Mouse (Mus musculus) megakaryocyte, embryonic 14.5 days (primary cell): ENCODE data around the gene Npas2. TPM values are rescaled to one million over a fixed set of nuclear protein-coding genes. Genes with fewer than 3 reads are reported as not detected.

Experiments
- H3K27me3 ChIP-seq: replicated peaks from 2 replicates; pipeline ENCODE3; 2012; ENCODE audit warnings: inconsistent platforms
- H3K36me3 ChIP-seq: replicated peaks from 2 replicates; pipeline ENCODE3; 2012; ENCODE audit warnings: low read length, inconsistent platforms, mixed read lengths
- H3K4me1 ChIP-seq: 2 replicates; pipeline ENCODE4 v1.6.1; 2012; ENCODE audit warnings: inconsistent platforms
- H3K4me3 ChIP-seq: replicated peaks from 2 replicates; pipeline ENCODE3; 2012; ENCODE audit warnings: moderate library complexity, mild to moderate bottlenecking, inconsistent platforms
- H3K9me3 ChIP-seq: 2 replicates; pipeline ENCODE4 v1.6.1; 2012; ENCODE audit warnings: inconsistent platforms
- FLI1 ChIP-seq: IDR thresholded peaks from 2 replicates; pipeline ENCODE4 v1.6.1; 2012; ENCODE audit warnings: low read length, inconsistent platforms, mixed read lengths
- GATA1 ChIP-seq: IDR thresholded peaks from 3 replicates; pipeline ENCODE4 v1.6.1; 2012; ENCODE audit warnings: mixed read lengths, low read length, inconsistent platforms, borderline replicate concordance
- polyA plus RNA-seq: library from polyadenylated mRNA; stranded (reverse); fragments of >175 nt; gene quantifications from 2 replicates; pipeline ENCODE4 v1.2.3, GENCODE M21; 2012; ENCODE audit warnings: low replicate concordance; ENCODE audit not compliant: insufficient read depth

Gene Npas2
- polyA plus RNA-seq, 1 experiment = 5.8 TPM

GRCm38 (mm10) chr1:39318870-39319269 lies 125.3 kb downstream of the Npas2 start:
- Histone ChIP-seq H3K4me3 (no peak overlapping the region), H3K36me3 (peaks cover 14% of the 10 kb centered on the region), H3K4me1 (no peaks in the 10 kb centered on the region), H3K27me3 (no peaks in the 10 kb centered on the region), H3K9me3 (no peaks in the 10 kb centered on the region)
- TF ChIP-seq FLI1 (no peak), GATA1 (no peak)

GRCm38 (mm10) chr1:39321954-39322353 lies 128.4 kb downstream of the Npas2 start:
- Histone ChIP-seq H3K9me3 (no peaks in the 10 kb centered on the region), H3K4me1 (no peaks in the 10 kb centered on the region), H3K36me3 (peaks cover 26% of the 10 kb centered on the region), H3K4me3 (no peak overlapping the region), H3K27me3 (peaks cover 4% of the 10 kb centered on the region)
- TF ChIP-seq GATA1 (no peak), FLI1 (no peak)

GRCm38 (mm10) chr1:39325228-39325627 lies 131.7 kb downstream of the Npas2 start:
- no peak for TF ChIP-seq FLI1
- no peak for TF ChIP-seq GATA1
- peaks cover 31% of the 10 kb centered on the region for H3K36me3 ChIP-seq
- peaks cover 6% of the 10 kb centered on the region for H3K27me3 ChIP-seq
- H3K4me1 ChIP-seq = no peaks in the 10 kb centered on the region
- no peak overlapping the region for H3K4me3 ChIP-seq
- H3K9me3 ChIP-seq = no peaks in the 10 kb centered on the region

GRCm38 (mm10) chr1:39327546-39327945 lies 134.0 kb downstream of the Npas2 start:
- H3K9me3 ChIP-seq = no peaks in the 10 kb centered on the region
- TF ChIP-seq FLI1 (no peak), GATA1 (no peak)

GRCm38 (mm10) chr1:39330857-39331594 lies 137.5 kb downstream of the Npas2 start:
- Histone ChIP-seq H3K36me3 (peaks cover 61% of the 10 kb centered on the region), H3K4me1 (no peaks in the 10 kb centered on the region), H3K9me3 (no peaks in the 10 kb centered on the region), H3K27me3 (peaks cover 30% of the 10 kb centered on the region), H3K4me3 (no peak overlapping the region)
- TF ChIP-seq GATA1 (no peak), FLI1 (no peak)

More at GRCm38 (mm10) chr1:39327546-39327945, 134.0 kb downstream of the Npas2 start:
- peaks cover 43% of the 10 kb centered on the region for H3K36me3 ChIP-seq
- peaks cover 15% of the 10 kb centered on the region for H3K27me3 ChIP-seq
- H3K4me1 ChIP-seq = no peaks in the 10 kb centered on the region
- no peak overlapping the region for H3K4me3 ChIP-seq

GRCm38 (mm10) chr1:39332456-39332855 lies 138.9 kb downstream of the Npas2 start:
- peaks cover 36% of the 10 kb centered on the region for H3K27me3 ChIP-seq
- no peaks in the 10 kb centered on the region for H3K4me1 ChIP-seq
- no peak overlapping the region for H3K4me3 ChIP-seq
- H3K9me3 ChIP-seq = no peaks in the 10 kb centered on the region
- H3K36me3 ChIP-seq = peaks cover 64% of the 10 kb centered on the region
- TF ChIP-seq GATA1 = no peak
- no peak for TF ChIP-seq FLI1

GRCm38 (mm10) chr1:39335561-39336196 lies 142.1 kb downstream of the Npas2 start:
- Histone ChIP-seq H3K36me3 (peaks cover 81% of the 10 kb centered on the region), H3K4me3 (no peak overlapping the region), H3K9me3 (no peaks in the 10 kb centered on the region), H3K27me3 (peaks cover 47% of the 10 kb centered on the region), H3K4me1 (peaks cover 3% of the 10 kb centered on the region; the same call in 1 of the 2 replicates)
- TF ChIP-seq FLI1 (no peak), GATA1 (no peak)

- peaks cover 49% of the 10 kb centered on the region for H3K27me3 ChIP-seq
- H3K36me3 ChIP-seq = peaks cover 87% of the 10 kb centered on the region
- H3K9me3 ChIP-seq = no peaks in the 10 kb centered on the region
- H3K4me1 ChIP-seq = peaks cover 8% of the 10 kb centered on the region; the same call in 1 of the 2 replicates
- no peak for TF ChIP-seq GATA1
- TF ChIP-seq FLI1 = no peak
- no peak overlapping the region for H3K4me3 ChIP-seq
These were observed 143.3 kb downstream of the Npas2 start for GRCm38 (mm10) chr1:39336788-39337187.

- H3K4me3 ChIP-seq = no peak overlapping the region
- peaks cover 8% of the 10 kb centered on the region; the same call in 1 of the 2 replicates for H3K4me1 ChIP-seq
- no peak for TF ChIP-seq FLI1
- TF ChIP-seq GATA1 = no peak
- no peaks in the 10 kb centered on the region for H3K9me3 ChIP-seq
- peaks cover 48% of the 10 kb centered on the region for H3K27me3 ChIP-seq
- H3K36me3 ChIP-seq = peaks cover 79% of the 10 kb centered on the region
These were observed 145.3 kb downstream of the Npas2 start for GRCm38 (mm10) chr1:39338831-39339230.

- H3K9me3 ChIP-seq = no peaks in the 10 kb centered on the region
- peaks cover 8% of the 10 kb centered on the region; the same call in 1 of the 2 replicates for H3K4me1 ChIP-seq
- TF ChIP-seq GATA1 = no peak
- no peak for TF ChIP-seq FLI1
- H3K4me3 ChIP-seq = no peak overlapping the region
- peaks cover 76% of the 10 kb centered on the region for H3K36me3 ChIP-seq
- peaks cover 45% of the 10 kb centered on the region for H3K27me3 ChIP-seq
These were observed 145.9 kb downstream of the Npas2 start for GRCm38 (mm10) chr1:39339455-39339854.
